Mouse (Mus musculus) embryo, embryonic 10 days (tissue): ENCODE measurements around the gene Fam20a.
"Not testable (repeated sequence)": the region's sequence is repeated elsewhere in the genome, so short reads cannot be mapped to it uniquely, and the experiment has no call there.

Source experiments
- DNase-seq: peaks from one replicate; pipeline ENCODE4 v3.0.0-alpha.2; 2015; ENCODE audit warnings: low spot score

Gene Fam20a

DNA sequence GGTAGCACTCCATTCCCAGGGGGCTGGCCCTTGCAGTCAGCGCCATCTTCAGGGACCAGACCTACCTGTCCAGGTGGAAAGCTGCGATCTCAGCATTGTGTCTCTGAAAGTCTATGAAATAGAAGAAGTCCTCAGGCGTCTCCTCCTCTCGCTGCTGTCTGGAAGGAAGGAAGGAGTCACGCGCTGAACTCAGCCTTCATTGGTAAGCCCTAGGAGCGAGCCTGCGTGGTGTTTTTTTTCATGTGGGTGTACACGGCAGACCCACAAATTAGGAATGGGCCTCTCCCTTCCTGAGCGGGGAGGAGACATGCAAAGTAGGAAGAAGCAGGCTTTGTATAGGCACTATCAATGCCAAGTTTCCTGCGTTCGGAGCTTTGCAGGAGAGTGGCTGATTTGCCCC lies 43.8 kb downstream of the Fam20a start:
- no peak for DNase-seq

DNA sequence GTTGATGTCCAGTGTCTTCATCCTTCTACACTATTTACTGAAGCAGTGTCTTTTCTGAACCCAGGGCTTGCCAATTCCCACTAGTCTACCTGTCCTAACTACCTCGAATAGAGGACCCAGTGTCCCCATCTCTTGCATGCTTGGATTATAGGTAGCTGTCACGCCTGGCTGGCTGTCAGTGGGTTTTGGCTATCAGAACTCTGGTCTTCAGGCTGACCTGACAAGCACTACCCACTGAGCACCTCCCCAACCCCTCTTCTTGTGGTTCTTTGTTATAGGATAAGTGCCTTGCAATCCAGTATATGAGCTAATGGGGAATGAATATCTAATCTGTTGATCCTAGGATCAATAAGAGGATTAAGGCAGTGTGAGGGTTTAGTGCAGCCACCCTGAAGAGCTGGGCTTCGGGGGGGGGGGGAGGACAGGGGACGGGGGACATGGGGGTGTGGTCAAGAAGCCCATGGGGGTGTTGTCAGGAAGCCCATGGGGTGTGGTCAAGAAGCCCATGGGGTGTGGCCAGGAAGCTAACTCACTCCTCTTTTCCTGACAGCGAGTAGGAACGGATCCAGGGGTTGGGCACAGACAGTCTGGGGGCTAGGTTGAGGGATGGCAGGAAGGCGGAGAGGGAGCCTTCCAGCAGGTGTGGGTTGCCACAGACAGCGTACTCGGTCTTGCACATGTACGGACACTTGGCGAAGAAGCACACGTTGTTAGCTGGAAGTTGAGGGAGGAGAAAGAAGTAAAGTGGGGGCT lies 45.3 kb downstream of the Fam20a start:
- no peak for DNase-seq

DNA sequence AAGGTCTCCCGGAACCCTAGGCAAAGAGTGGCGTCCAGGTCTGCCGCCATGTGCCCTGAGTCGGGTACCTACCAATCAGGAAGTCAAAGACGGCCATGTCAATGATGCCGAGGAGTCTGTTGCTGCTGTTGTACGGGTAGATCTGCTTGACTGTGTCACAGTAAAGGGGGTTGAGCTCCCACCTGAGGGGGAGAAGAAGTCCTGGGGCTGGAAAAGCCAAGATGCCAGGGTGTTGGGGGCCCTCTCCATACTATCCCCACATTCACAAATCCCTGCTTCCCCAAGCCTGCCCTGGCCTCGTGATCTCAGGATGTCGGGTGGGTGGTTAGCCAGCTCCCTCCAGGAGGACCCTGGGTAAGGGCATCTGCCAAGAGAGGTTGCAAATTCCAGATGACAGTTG lies 46.3 kb downstream of the Fam20a start:
- DNase-seq: no peak

DNA sequence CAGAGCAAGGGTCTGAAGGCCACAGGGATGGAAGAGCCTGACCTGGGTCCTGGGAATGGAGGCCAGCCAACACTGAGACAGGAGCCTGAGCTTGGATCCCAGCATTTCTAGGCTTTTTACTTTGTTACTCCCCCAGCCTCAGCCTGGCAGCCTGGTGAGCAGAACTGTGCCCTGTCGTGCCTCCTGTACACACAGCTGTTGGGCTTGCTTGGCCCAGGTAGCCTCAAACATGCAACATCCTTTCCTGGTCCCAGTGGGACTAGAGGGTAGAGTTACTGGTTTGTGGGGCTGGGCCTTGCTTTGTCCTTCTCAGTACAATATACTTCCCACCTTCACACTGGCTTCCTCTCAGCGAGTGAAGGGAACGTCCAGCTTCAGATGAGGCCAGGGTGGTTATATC lies 46.9 kb downstream of the Fam20a start:
- DNase-seq: no peak

DNA sequence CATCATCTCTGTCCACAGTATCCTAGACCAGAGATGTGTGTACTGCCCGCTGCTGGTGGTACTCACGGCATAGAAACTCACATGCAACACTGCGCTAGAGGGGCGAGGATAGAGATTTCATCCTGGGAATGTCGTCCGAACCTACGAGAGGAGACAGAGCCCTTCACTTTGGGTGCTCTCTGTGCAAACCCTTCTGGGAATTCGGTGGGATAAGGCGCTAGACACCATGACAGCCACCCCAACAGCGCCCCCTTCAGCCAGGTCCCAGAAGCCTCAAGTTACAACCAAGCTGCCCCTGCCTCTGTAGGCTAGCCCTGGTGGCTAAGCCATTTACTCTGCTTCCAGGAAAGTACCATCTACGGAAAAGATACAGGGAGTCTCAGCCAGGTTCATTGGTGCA lies 47.5 kb downstream of the Fam20a start:
- no peak for DNase-seq

DNA sequence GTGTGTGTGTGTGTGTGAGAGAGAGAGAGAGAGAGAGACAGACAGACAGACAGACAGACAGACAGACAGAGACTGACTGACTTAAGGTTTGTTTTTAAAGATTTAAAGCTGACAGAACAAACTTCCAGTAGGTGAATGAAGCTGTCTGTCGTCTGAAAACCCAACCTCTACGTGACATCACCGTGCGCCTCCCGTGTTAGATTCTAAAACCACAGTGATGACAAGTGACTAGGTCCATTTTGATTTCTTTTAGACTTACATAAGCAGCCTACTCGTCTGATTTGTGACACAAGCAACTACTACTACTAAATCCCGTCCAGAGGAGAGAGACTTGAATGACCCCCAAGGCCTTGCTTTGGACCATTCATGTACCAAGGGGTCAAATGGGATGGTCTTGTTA lies 48.3 kb downstream of the Fam20a start:
- no peak for DNase-seq

DNA sequence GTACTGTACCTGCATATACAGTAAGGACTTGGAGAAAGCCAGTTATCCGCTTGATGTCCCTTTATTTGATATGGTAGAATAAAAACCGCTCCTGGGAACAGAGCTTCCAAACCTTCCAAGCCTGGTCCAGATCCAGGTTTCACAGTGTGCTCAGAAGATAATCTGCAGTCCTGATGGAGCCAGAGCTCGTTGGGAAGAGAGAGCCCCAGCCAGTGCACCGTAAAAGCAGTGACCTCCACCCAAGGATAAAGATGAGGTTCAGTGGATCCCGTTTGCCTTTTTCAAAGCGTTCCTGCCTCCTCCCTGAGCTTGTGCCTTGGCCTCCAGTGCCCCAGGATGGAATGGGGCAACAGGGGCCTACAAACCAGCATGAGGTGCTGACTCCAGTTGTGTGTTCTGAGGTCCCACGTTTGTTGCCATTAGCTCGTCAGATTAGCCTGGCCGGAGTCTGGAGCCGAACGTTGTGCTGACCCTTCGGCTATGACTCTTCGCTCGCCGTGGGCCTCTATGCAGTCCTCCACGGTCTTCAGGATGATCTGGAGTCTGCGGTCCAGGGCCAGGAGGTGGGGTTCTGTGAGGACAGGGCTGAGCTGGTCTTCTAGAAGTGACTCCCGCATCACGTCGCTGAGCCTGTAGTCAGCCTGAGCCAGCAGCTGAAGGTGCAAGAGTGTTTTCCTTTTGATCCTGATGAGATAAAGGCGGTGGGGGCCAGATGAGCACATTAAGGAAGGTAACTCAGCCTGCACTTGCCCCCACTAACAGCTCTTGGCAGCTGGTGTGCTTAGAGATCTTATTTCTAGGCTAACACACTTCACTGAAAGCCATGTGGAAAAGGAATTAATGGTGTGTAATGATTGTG lies 49.0 kb downstream of the Fam20a start:
- DNase-seq: no peak

DNA sequence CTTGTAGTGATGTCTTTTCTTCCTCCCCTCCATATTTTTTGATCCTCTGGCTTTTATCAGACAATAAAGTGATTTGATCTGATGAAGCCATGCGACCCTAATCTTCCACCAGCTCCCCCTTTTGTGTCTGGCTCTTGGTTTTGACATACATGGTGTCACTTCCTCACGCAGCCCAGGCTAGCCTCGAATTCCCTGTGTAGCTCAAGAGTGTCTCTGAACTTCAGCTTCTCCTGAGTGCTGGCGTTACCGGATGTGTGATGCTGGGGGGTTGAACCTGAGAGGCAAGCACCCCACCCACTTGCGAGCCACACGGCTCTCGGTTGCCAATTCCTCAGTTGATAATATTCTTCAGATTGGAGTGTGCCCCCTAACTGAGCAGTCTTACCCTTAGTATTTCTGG lies 49.7 kb downstream of the Fam20a start:
- no peak for DNase-seq

DNA sequence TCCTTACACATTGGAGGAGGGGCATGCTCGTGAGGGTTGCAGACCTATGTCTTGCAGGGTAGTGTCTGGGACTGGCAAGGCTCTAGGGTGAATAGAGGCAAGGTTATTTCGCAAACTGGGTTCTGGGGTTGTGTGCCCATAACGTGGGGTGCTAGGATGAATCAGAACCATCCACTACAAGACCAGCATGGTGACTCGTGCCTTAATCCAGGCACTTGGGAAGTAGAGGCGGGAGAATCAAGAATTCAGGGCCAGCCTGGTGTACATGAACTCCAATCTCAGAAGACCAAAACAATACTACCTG lies 50.1 kb downstream of the Fam20a start:
- no peak for DNase-seq

DNA sequence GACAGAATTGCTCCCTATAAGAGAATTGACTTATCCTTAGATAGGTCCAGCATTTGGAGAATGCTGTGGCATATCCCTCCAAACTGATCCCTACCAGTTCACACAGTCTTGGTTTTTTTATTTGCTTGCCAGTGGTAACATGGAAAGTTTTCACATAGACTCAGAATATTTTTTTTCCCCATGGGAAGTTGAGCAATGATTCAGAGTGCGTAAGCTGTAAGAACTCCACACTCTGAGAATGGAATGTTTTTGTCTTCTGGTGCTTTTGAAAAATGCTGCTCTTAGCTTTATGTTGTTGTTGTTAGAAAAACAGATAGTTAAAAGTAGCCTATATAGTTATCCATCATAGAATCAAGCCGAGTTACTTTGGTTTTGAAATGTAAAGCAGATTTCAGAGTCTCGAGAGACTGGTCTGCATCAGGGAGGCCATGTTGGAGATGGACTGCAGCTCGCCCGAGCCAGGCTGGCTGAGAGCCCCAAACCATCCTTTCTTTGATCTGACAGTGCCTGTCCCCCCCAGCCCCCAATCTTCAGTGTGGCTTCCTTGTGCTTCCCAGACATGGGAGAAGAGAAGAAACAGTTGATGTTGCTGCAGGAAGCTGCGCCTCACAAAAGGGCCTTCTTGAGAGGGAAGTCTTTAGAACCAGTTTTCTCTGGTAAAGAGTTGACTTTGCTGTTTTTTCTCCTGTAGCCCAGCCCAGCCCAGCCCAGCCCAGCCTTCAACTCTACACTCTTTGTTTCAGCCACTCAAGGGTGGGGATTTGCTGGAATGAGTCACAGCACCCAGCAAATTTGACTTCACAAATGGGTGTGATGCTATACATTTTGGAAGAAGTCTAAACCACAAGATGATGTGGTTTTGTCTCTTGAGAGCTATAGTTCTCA lies 50.7 kb downstream of the Fam20a start:
- no peak for DNase-seq

DNA sequence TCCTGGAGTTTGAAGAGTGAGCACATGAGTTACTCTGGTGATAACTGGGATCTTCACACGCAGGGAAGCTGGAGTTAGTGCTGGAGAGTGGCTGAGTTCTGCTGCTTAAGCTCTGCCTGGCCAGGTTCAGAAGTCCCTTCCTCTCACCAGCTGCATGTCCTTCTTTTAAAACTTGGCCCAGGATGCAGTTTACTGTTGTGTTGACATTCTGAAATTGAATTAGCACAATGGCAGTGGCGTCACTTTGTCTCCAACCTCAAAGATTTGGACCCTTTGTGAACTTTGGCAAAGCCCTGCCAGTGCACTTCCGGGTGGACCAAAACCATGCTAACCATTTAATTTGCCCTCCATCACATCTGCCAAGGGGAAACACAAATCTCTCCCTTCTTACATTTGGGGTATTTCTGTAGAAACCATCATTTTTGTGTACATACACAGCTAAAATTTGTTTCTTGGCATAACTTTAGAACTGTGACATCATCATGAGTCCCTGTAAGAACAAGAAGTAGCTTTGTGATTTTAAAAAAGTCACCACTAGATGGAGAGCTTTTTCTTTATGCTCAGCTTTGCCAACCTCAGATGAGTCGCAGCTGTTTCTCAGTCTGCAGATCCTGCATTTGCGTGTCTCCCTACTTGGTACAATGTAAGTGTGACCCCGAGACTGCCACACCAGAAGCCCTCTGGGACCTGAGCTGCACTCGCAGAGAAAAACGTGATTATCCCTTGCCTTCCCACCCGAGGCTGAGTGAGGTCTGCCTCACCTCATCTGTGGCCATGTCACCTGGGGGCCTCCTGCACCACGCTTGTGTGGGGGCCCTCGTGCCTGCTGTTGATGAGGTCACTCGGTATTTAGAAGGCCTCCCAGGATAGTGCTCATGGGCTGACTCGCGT lies 51.8 kb downstream of the Fam20a start:
- peak; percentile 61 for DNase-seq

DNA sequence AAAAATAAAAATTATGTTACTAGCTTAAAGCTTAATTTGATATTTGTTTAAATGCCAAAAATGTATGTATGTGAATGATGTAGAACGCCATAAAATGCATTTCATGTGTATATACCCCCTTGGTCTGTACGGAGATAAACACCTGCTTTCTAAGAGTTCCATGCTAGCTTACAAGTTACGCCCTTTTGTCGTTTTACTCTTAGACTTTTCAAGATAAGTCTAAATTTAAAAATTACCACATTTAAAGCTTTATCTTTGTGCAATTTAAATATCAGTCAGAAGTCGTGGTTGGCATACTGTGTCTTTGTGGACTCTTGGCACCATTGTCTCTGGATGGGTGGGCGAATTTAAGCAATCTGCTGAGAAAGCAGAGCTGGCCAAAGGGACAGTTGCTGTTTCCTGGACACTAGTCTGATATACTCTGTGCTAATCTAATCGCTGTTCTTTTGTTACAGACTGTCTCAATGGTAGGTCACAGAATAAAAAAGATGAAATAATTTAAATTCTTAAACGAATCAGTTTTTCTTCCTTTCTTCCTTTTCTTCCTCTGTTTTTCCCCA lies 52.9 kb downstream of the Fam20a start:
- no peak for DNase-seq

DNA sequence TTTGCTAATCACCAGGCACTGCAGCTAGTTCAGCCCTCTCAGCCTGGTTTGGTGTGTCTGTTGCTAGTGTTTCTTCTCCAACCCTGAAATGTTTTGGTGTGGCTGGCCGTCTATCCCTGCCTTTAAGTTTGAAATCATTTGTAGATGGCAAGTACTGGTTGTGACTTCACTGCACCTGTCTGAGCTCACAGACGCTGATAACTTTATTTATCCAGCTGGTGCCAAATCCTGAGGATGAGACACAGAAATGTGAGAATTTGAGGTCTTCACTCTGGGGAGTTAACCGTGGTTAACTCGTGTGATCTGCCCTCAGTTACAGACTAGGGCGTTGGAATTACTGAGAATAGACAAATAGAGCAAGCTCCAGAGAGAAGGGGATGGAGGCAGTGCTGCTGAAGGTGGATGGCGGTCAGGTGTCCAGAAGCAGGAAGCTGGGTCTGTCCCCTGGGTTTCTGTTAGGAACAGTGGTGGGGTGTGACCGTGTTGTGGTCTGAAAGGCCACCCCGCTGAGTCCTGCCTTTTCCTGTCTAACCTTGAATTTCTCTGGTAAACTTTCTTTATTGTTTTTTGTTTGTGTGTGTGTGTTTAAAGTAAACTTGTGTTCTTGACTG lies 53.9 kb downstream of the Fam20a start:
- DNase-seq: no peak

DNA sequence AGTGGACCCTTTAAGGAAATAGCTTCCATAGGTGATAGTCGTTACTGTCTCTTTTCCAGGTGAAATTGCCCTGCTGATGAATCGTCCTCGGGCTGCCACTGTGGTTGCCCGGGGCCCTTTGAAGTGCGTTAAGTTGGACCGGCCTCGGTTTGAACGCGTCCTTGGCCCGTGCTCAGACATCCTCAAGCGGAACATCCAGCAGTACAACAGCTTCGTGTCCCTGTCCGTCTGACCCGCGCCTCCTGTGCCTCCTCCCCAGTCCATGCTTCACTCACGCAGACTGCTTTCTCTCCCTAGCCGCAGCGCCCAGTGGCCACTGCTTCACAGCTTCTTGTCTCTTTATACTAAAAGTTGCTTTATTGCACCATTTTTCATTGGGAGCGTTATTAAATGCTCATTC lies 54.7 kb downstream of the Fam20a start:
- DNase-seq: no peak

DNA sequence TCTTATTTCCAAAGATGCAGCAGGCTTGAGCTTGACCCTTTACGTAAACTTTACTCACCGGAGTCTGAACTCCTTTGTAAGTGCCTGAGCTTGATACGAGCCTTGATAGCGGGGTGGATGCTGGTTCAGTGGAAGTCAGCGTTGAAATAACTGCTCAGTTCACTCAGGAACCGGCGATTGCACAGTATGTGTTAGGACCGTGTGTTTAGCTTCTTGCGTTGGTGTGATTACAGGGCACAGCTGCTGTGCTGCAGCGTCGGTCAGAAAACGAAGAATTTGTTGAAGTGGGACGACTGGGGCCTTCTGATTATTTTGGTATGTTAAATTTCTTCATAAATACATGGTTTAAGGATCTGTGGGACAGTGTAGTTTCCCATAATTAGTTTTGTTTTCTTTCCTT lies 55.7 kb downstream of the Fam20a start:
- DNase-seq: no peak

DNA sequence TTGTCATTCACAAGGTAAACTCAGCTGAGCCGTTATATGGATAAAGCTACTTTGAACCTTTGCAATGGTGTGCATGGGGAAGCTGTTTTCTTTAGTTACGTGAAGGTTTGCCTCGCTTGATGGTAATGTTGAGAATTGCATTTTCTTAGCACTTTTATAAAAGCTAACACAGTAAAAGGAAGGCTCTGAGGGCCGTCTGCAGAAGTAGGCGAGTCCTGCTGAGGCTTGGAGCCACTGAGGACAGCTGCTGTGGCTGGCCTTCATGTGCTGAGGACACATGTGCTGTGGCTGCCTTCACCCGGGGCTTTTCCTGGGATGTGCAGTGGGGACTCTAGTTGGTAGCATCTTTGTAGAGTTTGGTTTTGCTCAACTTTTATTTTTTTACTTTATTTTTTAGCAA lies 56.7 kb downstream of the Fam20a start:
- DNase-seq: no peak

DNA sequence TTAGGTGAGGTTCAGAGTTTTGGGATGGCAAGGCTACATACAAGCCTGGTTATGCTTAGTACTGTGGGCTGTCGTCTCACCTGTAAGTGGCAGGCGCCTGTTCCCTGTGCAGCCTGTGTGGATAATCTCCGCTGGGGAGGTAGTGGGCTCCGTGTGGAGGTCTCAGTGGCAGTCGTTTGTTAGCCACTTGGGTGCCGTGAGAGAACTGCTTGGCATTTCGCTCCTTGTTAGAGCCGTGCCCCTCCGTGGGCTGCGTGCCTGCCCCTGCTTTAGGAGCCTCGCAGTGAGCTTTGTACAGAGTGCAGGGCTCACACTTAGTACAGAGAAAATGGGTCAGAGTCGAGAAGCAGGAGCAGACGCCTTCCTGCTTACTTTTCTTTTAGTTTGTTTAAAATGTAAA lies 57.8 kb downstream of the Fam20a start:
- DNase-seq: no peak

DNA sequence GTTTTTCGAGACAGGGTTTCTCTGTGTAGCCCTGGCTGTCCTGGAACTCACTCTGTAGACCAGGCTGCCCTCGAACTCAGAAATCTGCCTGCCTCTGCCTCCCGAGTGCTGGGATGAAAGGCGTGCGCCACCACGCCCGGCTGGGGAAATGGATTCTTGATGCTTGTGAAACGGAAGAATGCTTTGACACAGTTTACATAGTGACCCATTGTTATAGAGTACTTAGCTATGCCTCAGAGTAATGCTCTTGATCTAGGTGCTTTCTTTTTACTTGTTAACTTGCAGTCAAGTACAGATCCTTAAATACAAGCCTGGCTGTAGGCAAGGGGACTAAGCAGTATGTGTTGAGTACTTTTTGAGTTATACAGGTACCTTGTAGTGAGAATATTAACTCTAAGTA lies 61.6 kb downstream of the Fam20a start:
- DNase-seq: not testable (repeated sequence)

DNA sequence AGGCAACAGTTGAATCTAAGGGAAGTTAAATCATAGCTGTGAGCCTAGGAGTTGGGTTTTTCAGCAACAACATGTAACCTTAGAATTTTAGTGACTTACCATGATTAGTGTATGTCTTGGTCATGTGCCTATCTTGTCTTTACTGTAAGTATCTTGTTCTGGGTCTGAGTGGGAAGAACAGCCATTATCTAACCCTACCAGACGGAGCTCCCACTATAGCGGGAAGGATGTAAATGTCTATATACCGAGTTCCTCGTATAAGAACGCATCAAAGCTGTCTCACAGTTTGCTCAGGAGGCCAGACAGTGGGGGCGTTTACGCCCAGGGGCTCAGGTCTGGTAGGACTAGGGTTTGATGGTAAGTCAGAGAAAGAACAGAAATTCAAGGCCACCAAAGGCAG lies 65.8 kb downstream of the Fam20a start:
- no peak for DNase-seq

DNA sequence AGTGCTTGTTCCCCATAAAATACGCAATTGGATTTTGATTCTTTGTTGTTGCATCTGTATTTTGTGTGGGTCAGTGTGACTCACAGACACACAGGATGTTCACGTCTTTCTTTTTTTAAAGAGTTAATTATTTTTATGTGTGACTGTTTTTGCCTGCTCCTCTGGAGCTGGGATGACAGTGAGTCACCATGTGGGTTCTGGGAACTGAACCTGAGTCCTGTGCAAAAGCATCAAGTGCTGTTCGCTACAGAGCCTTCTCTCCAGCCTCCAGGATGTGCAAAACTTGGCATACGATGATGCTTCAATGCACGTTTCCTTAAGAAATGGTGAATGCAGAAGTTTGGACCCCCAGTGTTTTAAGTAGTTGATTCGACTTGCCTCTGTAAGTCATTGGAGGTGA lies 67.5 kb downstream of the Fam20a start:
- no peak for DNase-seq

DNA sequence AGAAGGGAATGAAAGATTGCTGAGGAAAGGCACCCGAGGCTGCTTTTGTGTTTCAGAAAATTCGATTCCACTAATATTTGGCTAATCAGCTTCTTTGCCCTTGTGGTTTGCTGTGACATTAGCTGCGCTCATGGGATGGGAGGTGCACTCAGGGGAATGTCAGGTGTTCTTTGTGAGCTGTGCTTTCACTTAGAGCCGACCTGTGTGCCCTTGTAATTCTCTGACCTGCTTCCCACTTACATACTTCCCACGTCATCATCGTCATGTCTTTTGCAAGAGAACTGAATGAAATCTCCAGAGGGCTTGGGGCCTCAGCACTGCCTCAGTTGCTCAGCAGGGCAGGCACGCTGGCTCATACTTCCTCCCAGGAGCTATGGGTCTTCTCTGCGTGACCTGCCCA lies 68.9 kb downstream of the Fam20a start:
- no peak for DNase-seq
